Mouse (Mus musculus) midbrain, embryonic 10.5 days (tissue): ENCODE results near the gene Slc16a6. TPM values are rescaled to one million over a fixed set of nuclear protein-coding genes. Genes with fewer than 3 reads are reported as not detected.

ENCODE experiments used
- DNase-seq: peaks from one replicate; pipeline ENCODE4 v3.0.0-alpha.2; 2017; ENCODE audit warnings: low spot score
- H3K27ac ChIP-seq: fragments of 300-500 bp; sonication (generic); replicated peaks from 2 replicates; pipeline ENCODE4 v1.5.1; 2016; ENCODE audit warnings: mild to moderate bottlenecking
- H3K27me3 ChIP-seq: fragments of 300-500 bp; sonication (generic); 2 replicates; pipeline ENCODE4 v1.6.1; 2016; ENCODE audit warnings: low read depth, mild to moderate bottlenecking; ENCODE audit not compliant: poor library complexity, severe bottlenecking
- H3K36me3 ChIP-seq: fragments of 300-500 bp; sonication (generic); 2 replicates; pipeline ENCODE4 v1.6.1; 2016; ENCODE audit warnings: mild to moderate bottlenecking, moderate library complexity
- H3K4me1 ChIP-seq: fragments of 300-500 bp; sonication (generic); 2 replicates; pipeline ENCODE4 v1.6.1; 2016
- H3K4me3 ChIP-seq: fragments of 300-500 bp; sonication (generic); 2 replicates; pipeline ENCODE4 v1.5.1; 2016; ENCODE audit warnings: mild to moderate bottlenecking, moderate library complexity
- H3K9me3 ChIP-seq: fragments of 300-500 bp; sonication (generic); replicated peaks from 2 replicates; pipeline ENCODE4 v1.6.1; 2016; ENCODE audit warnings: mild to moderate bottlenecking
- WGBS: fragments of 180-500 bp; shearing (Covaris S2); methylation state at CpG from one replicate; pipeline ENCODE4 v1.1.7; 2016; 5-methylcytosine and 5-hydroxymethylcytosine counted together
- polyA plus RNA-seq: library from polyadenylated mRNA; unstranded; fragments of >200 nt; fragmentation: Nextera tagmentation; extraction: Ambion mirVana; gene quantifications from 2 replicates; pipeline ENCODE4 v1.2.1, GENCODE M21; 2016

The Slc16a6 gene
- polyA plus RNA-seq, 1 experiment from 2014 or later = 5.5 TPM

DNA sequence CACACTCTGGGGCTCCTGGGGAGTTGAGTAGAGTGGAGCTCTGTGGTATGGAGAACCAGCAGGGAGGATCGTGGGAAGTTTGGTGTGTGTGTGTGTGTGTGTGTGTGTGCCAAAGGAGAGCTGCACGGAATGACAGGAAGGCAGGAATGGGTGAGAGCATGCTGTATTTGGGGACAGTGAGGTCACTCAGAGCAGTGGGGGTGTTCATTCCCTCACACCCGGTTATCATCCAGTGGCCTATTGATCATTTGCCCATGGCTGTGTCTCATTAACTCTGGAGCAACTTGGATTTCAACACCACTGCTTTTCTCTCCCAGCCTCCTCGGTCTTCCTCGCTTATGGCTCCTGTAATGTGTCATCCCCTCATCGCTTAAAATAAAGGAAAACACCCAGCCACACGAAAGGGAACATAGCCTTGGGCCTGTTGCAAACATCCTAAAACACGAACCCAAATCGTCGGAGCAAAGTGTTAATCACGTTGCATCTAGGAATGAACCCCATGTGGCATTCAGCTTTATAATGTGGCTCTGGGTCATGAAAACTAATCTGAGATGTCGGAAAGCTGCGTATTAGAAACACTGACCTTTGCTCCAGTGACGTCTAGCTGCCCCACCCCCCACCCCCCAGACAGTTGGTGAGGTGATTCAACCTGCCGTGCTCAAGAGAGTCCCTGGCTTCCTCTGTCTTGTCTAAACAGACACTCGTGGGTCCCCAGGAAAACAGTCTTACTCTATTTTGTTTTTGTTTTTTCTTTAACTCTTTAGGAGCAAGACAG is 4.4 kb upstream of the Slc16a6 start:
- Histone ChIP-seq H3K27ac (peak overlapping the region; percentile 84), H3K27me3 (peaks cover 12% of the 10 kb centered on the region; the same call in 1 of the 2 replicates), H3K4me3 (no peak overlapping the region), H3K9me3 (no peaks in the 10 kb centered on the region), H3K4me1 (peaks cover 63% of the 10 kb centered on the region), H3K36me3 (no peaks in the 10 kb centered on the region)
- WGBS = 58% methylated on average over 16 of the region's 16 CpGs
- no peak for DNase-seq

GRCm38 (mm10) chr11:109476653-109477052 is 3.3 kb upstream of the Slc16a6 start:
- Histone ChIP-seq H3K9me3 (no peaks in the 10 kb centered on the region), H3K4me3 (peak overlapping the region; percentile 18), H3K27ac (peak overlapping the region; percentile 84), H3K36me3 (no peaks in the 10 kb centered on the region), H3K27me3 (peaks cover 13% of the 10 kb centered on the region), H3K4me1 (peaks cover 72% of the 10 kb centered on the region)
- DNase-seq = no peak
- WGBS = 28% methylated on average over 6 of the region's 6 CpGs

GRCm38 (mm10) chr11:109476241-109476640 is 2.8 kb upstream of the Slc16a6 start:
- peak overlapping the region; percentile 18 for H3K4me3 ChIP-seq
- H3K9me3 ChIP-seq = no peaks in the 10 kb centered on the region
- H3K36me3 ChIP-seq = no peaks in the 10 kb centered on the region
- peak overlapping the region; percentile 84 for H3K27ac ChIP-seq
- WGBS = 17% methylated on average over 2 of the region's 2 CpGs
- peaks cover 77% of the 10 kb centered on the region for H3K4me1 ChIP-seq
- peaks cover 17% of the 10 kb centered on the region for H3K27me3 ChIP-seq
- DNase-seq = peak; percentile 61

DNA sequence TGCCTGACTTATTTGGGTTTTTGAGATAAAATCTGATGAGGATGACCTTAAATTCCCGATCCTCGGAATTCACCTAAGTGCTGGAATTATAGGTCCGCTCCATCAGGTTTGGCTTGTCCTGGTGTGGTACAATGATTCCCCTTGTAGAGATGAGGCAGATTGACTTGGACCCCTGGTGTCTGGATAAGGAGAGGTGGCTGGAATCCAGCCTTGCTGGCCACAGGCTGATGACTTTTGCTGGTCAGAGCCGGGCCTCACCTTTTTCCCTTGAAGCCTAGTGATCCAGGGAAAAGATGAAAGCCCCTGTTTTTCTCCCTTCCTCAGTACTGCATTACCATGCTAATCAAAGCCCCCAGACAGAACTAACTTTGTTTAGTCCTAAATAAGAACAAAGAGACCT is 2.3 kb upstream of the Slc16a6 start:
- 0 out of 2 replicates have a peak overlapping the region, but pooled peaks have one; percentile 18 for H3K4me3 ChIP-seq
- DNase-seq = peak; percentile 18
- peak overlapping the region; percentile 84 for H3K27ac ChIP-seq
- H3K36me3 ChIP-seq = no peaks in the 10 kb centered on the region
- no peaks in the 10 kb centered on the region for H3K9me3 ChIP-seq
- H3K4me1 ChIP-seq = peaks cover 82% of the 10 kb centered on the region
- WGBS = 69% methylated on average over 4 of the region's 4 CpGs
- H3K27me3 ChIP-seq = peaks cover 23% of the 10 kb centered on the region

- Histone ChIP-seq H3K4me1 (peaks cover 82% of the 10 kb centered on the region), H3K36me3 (no peaks in the 10 kb centered on the region), H3K27me3 (peaks cover 29% of the 10 kb centered on the region), H3K9me3 (no peaks in the 10 kb centered on the region), H3K27ac (no peak overlapping the region), H3K4me3 (no peak overlapping the region)
- 77% methylated on average over 13 of the region's 13 CpGs for WGBS
- peak; percentile 26 for DNase-seq
These were observed 1.4 kb upstream of the Slc16a6 start for GRCm38 (mm10) chr11:109474836-109475235.

- peak overlapping the region; percentile 99 for H3K27ac ChIP-seq
- peaks cover 76% of the 10 kb centered on the region for H3K4me1 ChIP-seq
- no peaks in the 10 kb centered on the region for H3K9me3 ChIP-seq
- no peaks in the 10 kb centered on the region for H3K36me3 ChIP-seq
- peak overlapping the region; percentile 85 for H3K4me3 ChIP-seq
- WGBS = 11% methylated on average over 14 of the region's 14 CpGs
- H3K27me3 ChIP-seq = peaks cover 29% of the 10 kb centered on the region
- DNase-seq = no peak
These were observed 816 bp upstream of the Slc16a6 start for GRCm38 (mm10) chr11:109474086-109474742.

DNA sequence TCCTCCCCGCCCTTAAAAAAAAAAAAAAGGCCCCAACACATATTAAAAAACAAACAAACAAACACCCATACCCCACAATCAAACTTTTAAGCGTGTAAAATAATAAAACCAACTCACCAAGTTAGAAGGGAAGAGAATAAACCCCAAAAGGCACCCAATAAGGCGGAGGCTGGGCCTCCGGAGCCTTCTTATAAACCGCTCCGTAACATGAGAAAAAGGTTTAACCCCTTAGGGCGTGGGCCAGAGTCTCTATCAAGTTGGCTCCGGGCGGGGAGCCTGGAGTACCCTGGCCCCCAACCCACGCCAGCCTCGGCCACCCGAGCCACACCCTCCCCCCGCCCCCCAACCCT is 602 bp downstream of the Slc16a6 start:
- DNase-seq = no peak
- Histone ChIP-seq H3K27me3 (peaks cover 29% of the 10 kb centered on the region), H3K36me3 (no peaks in the 10 kb centered on the region), H3K27ac (peak overlapping the region; percentile 99), H3K4me1 (peaks cover 64% of the 10 kb centered on the region), H3K4me3 (peak overlapping the region; percentile 85), H3K9me3 (no peaks in the 10 kb centered on the region)
- WGBS = under 1% methylated on average over 13 of the region's 13 CpGs

GRCm38 (mm10) chr11:109472171-109472691 is 1.2 kb downstream of the Slc16a6 start:
- peak; percentile 70 for DNase-seq
- H3K36me3 ChIP-seq = no peaks in the 10 kb centered on the region
- H3K4me1 ChIP-seq = peaks cover 58% of the 10 kb centered on the region
- H3K4me3 ChIP-seq = peak overlapping the region; percentile 85
- under 1% methylated on average over 33 of the region's 33 CpGs for WGBS
- no peaks in the 10 kb centered on the region for H3K9me3 ChIP-seq
- peak overlapping the region; percentile 99 for H3K27ac ChIP-seq
- peaks cover 29% of the 10 kb centered on the region for H3K27me3 ChIP-seq

- DNase-seq = no peak
- Histone ChIP-seq H3K4me1 (peaks cover 48% of the 10 kb centered on the region), H3K9me3 (no peaks in the 10 kb centered on the region), H3K36me3 (no peaks in the 10 kb centered on the region), H3K27me3 (peaks cover 29% of the 10 kb centered on the region), H3K4me3 (peak overlapping the region; percentile 85), H3K27ac (no peak overlapping the region)
- WGBS = 33% methylated on average over 15 of the region's 15 CpGs
These were observed 2.2 kb downstream of the Slc16a6 start for GRCm38 (mm10) chr11:109470921-109471861.

GRCm38 (mm10) chr11:109470170-109470569 is 3.2 kb downstream of the Slc16a6 start:
- WGBS = 68% methylated on average over 9 of the region's 9 CpGs
- Histone ChIP-seq H3K36me3 (0 out of 2 replicates have a peak, but pooled peaks cover 3% of the 10 kb centered on the region), H3K27me3 (peaks cover 24% of the 10 kb centered on the region), H3K9me3 (no peaks in the 10 kb centered on the region), H3K4me3 (0 out of 2 replicates have a peak overlapping the region, but pooled peaks have one; percentile 11), H3K4me1 (peaks cover 39% of the 10 kb centered on the region), H3K27ac (no peak overlapping the region)
- DNase-seq = no peak

GRCm38 (mm10) chr11:109468133-109468532 is 5.3 kb downstream of the Slc16a6 start:
- H3K27me3 ChIP-seq = peaks cover 18% of the 10 kb centered on the region
- H3K27ac ChIP-seq = no peak overlapping the region
- DNase-seq = no peak
- H3K36me3 ChIP-seq = peaks cover 6% of the 10 kb centered on the region
- no peaks in the 10 kb centered on the region for H3K9me3 ChIP-seq
- WGBS = 92% methylated on average over 5 of the region's 5 CpGs
- peaks cover 24% of the 10 kb centered on the region for H3K4me1 ChIP-seq
- no peak overlapping the region for H3K4me3 ChIP-seq

DNA sequence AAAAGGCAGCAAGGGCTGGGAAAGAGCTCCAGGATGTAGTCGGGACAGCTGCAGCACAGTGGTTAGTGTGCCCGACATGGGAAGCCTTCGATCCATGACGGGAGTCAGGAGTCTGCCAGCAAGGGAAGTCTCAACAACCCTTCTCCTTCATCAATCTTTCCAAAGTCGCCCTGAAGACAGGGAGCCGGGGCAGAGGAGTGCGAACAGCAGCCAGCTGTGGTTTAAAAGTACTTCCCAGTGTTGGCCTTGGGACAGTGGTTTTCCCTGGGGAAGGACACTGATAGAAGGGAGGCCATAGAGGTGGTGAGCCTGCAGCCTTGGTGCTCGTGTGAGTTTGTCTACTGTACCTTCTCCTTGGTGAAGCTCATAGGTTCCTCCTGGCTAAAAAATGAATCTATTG is 6.4 kb downstream of the Slc16a6 start:
- Histone ChIP-seq H3K4me3 (no peak overlapping the region), H3K9me3 (no peaks in the 10 kb centered on the region), H3K27ac (no peak overlapping the region), H3K36me3 (peaks cover 17% of the 10 kb centered on the region), H3K27me3 (peaks cover 18% of the 10 kb centered on the region), H3K4me1 (peaks cover 19% of the 10 kb centered on the region)
- no peak for DNase-seq
- WGBS = 87% methylated on average over 8 of the region's 8 CpGs
